Mouse (Mus musculus) MEL (cell line): ENCODE measurements around the gene Ddx25. TPM values are rescaled to one million over a fixed set of nuclear protein-coding genes. Genes with fewer than 3 reads are reported as not detected.
A peak's percentile ranks its signal among the peaks of the same experiment; 100 is the strongest.

ENCODE experiments used
- DNase-seq: peaks from one replicate; pipeline ENCODE4 v3.0.0; 2011; ENCODE audit warnings: low read depth, low spot score
- H3K27ac ChIP-seq: 2 replicates; pipeline ENCODE4 v1.5.1; 2012; ENCODE audit warnings: low read depth, mild to moderate bottlenecking, control low read depth, low read length, moderate library complexity; ENCODE audit not compliant: control insufficient read depth
- H3K27me3 ChIP-seq, 2 experiments: fragments of 150-350 bp in 1 of 2; sonication (generic) in 1 of 2; 2 replicates each; pipeline ENCODE4 v1.6.1; 2012; ENCODE audit warnings: low read length in 2 of 2, mild to moderate bottlenecking in 2 of 2, improper control_type of control experiment in 1 of 2, moderate library complexity in 1 of 2; ENCODE audit not compliant: insufficient read depth in 2 of 2, control insufficient read depth in 1 of 2
- H3K36me3 ChIP-seq, 2 experiments: 2 replicates each; pipeline ENCODE4 v1.6.1; 2012 to 2014; ENCODE audit warnings: low read length in 2 of 2, improper control_type of control experiment in 1 of 2, inconsistent platforms in 1 of 2, mild to moderate bottlenecking in 1 of 2; ENCODE audit not compliant: insufficient read depth in 2 of 2, control insufficient read depth in 1 of 2
- H3K4me1 ChIP-seq, 2 experiments: fragments of 150-350 bp in 1 of 2; sonication (generic) in 1 of 2; 2 replicates each; pipeline ENCODE4 v1.6.1; 2012; ENCODE audit warnings: low read length in 2 of 2, improper control_type of control experiment in 1 of 2, mild to moderate bottlenecking in 1 of 2; ENCODE audit not compliant: insufficient read depth in 2 of 2, control insufficient read depth in 1 of 2
- H3K4me3 ChIP-seq, 2 experiments: fragments of 150-350 bp in 1 of 2; sonication (generic) in 1 of 2; 2 replicates each; pipeline ENCODE4 v1.5.1; 2012; ENCODE audit warnings: low read depth in 2 of 2, low read length in 2 of 2, mild to moderate bottlenecking in 2 of 2, moderate library complexity in 2 of 2, control low read depth in 1 of 2, improper control_type of control experiment in 1 of 2; ENCODE audit not compliant: control insufficient read depth in 1 of 2, insufficient read depth in 1 of 2
- H3K79me2 ChIP-seq: 2 replicates; pipeline ENCODE4 v1.6.1; 2012; ENCODE audit warnings: mild to moderate bottlenecking, low read length, moderate library complexity; ENCODE audit not compliant: control insufficient read depth, poor library complexity, insufficient read depth
- H3K9ac ChIP-seq: 2 replicates; pipeline ENCODE4 v1.6.1; 2012; ENCODE audit warnings: low read depth, mild to moderate bottlenecking, control low read depth, low read length, moderate library complexity; ENCODE audit not compliant: control insufficient read depth, poor library complexity, severe bottlenecking
- H3K9me3 ChIP-seq: fragments of 150-350 bp; sonication (generic); replicated peaks from 2 replicates; pipeline ENCODE4 v1.6.1; 2012; ENCODE audit warnings: mild to moderate bottlenecking, low read length, improper control_type of control experiment, moderate library complexity; ENCODE audit not compliant: insufficient read depth
- BHLHE40 ChIP-seq: IDR thresholded peaks from 2 replicates; pipeline ENCODE4 v1.6.1; 2012; ENCODE audit warnings: low read depth, mild to moderate bottlenecking, inconsistent platforms, low read length, improper control_type of control experiment, borderline replicate concordance
- CHD2 ChIP-seq: IDR thresholded peaks from 2 replicates; pipeline ENCODE4 v1.6.1; 2011; ENCODE audit warnings: low read length, improper control_type of control experiment
- ELF1 ChIP-seq: IDR thresholded peaks from 2 replicates; pipeline ENCODE4 v1.6.1; 2014; ENCODE audit warnings: low read depth, mild to moderate bottlenecking, inconsistent platforms, low read length, improper control_type of control experiment, moderate library complexity
- EP300 ChIP-seq, 2 experiments: IDR thresholded peaks; 2 replicates each; pipeline ENCODE4 v1.6.1; 2011; ENCODE audit warnings: improper control_type of control experiment in 2 of 2, low read length in 2 of 2, low read depth in 1 of 2, mild to moderate bottlenecking in 1 of 2
- KAT2A ChIP-seq: conservative IDR thresholded peaks from 2 replicates; pipeline ENCODE4 v1.6.1; 2012; ENCODE audit warnings: low read depth, low read length, improper control_type of control experiment, inconsistent platforms
- MAFK ChIP-seq: IDR thresholded peaks from 2 replicates; pipeline ENCODE4 v1.6.1; 2011; ENCODE audit warnings: low read depth, mild to moderate bottlenecking, low read length, improper control_type of control experiment, borderline replicate concordance
- MEF2A ChIP-seq: IDR thresholded peaks from 2 replicates; pipeline ENCODE4 v1.6.1; 2014; ENCODE audit warnings: low read depth, mild to moderate bottlenecking, inconsistent platforms, low read length, improper control_type of control experiment; ENCODE audit not compliant: poor library complexity, insufficient replicate concordance, severe bottlenecking; ENCODE audit errors: extremely low read depth
- MXI1 ChIP-seq: IDR thresholded peaks from 2 replicates; pipeline ENCODE4 v1.6.1; 2011; ENCODE audit warnings: mild to moderate bottlenecking, low read depth, low read length, improper control_type of control experiment
- NELFE ChIP-seq: IDR thresholded peaks from 2 replicates; pipeline ENCODE4 v1.6.1; 2011; ENCODE audit warnings: low read depth, low read length, improper control_type of control experiment
- POLR2A ChIP-seq, 2 experiments: IDR thresholded peaks; 2 replicates each; pipeline ENCODE4 v1.6.1; 2011 to 2012; ENCODE audit warnings: low read length in 2 of 2, mild to moderate bottlenecking in 2 of 2, control low read depth in 1 of 2, improper control_type of control experiment in 1 of 2, low read depth in 1 of 2, moderate library complexity in 1 of 2; ENCODE audit not compliant: control insufficient read depth in 1 of 2, insufficient read depth in 1 of 2, poor library complexity in 1 of 2
- POLR2AphosphoS2 ChIP-seq: IDR thresholded peaks from 2 replicates; pipeline ENCODE4 v1.6.1; 2011; ENCODE audit warnings: low read length, improper control_type of control experiment
- SIN3A ChIP-seq: IDR thresholded peaks from 2 replicates; pipeline ENCODE4 v1.6.1; 2012; ENCODE audit warnings: low read length, improper control_type of control experiment, inconsistent platforms
- TCF12 ChIP-seq: IDR thresholded peaks from 2 replicates; pipeline ENCODE4 v1.6.1; 2014; ENCODE audit warnings: low read depth, mild to moderate bottlenecking, inconsistent platforms, low read length, improper control_type of control experiment, moderate library complexity
- UBTF ChIP-seq: IDR thresholded peaks from 2 replicates; pipeline ENCODE4 v1.6.1; 2012; ENCODE audit warnings: low read depth, mild to moderate bottlenecking, inconsistent platforms, low read length, improper control_type of control experiment, moderate library complexity, borderline replicate concordance; ENCODE audit not compliant: insufficient read depth
- USF1 ChIP-seq: IDR thresholded peaks from 2 replicates; pipeline ENCODE4 v1.6.1; 2014; ENCODE audit warnings: low read depth, mild to moderate bottlenecking, inconsistent platforms, low read length, improper control_type of control experiment, moderate library complexity
- USF2 ChIP-seq, 2 experiments: IDR thresholded peaks; 2 replicates each; pipeline ENCODE4 v1.6.1; 2011 to 2012; ENCODE audit warnings: improper control_type of control experiment in 2 of 2, low read length in 2 of 2, borderline replicate concordance in 1 of 2, inconsistent platforms in 1 of 2, low read depth in 1 of 2, mild to moderate bottlenecking in 1 of 2; ENCODE audit not compliant: insufficient read depth in 1 of 2
- ZMIZ1 ChIP-seq: IDR thresholded peaks from 2 replicates; pipeline ENCODE4 v1.6.1; 2012; ENCODE audit warnings: low read depth, mild to moderate bottlenecking, inconsistent platforms, low read length, improper control_type of control experiment, moderate library complexity
- ZNF384 ChIP-seq: IDR thresholded peaks from 2 replicates; pipeline ENCODE4 v1.6.1; 2012; ENCODE audit warnings: low read depth, mild to moderate bottlenecking, inconsistent platforms, low read length, improper control_type of control experiment
- polyA plus RNA-seq, 2 experiments: library from polyadenylated mRNA; stranded (reverse) in 1 of 2; unstranded in 1 of 2; fragments of >175 nt in 1 of 2; fragments of >200 nt in 1 of 2; gene quantifications; 2 replicates each; pipeline versions ENCODE4 v1.2.1 to v1.2.4; 2012; ENCODE audit warnings: low replicate concordance in 2 of 2, low read depth in 1 of 2; ENCODE audit not compliant: insufficient read length in 2 of 2, insufficient read depth in 1 of 2, missing spikeins in 1 of 2
- total RNA-seq: library from RNA; depleted of rRNA; stranded (reverse); fragments of 300-350 nt; gene quantifications from 2 replicates; pipeline ENCODE4 v1.2.3, GENCODE M21; 2012

Gene Ddx25
- total and polyA plus RNA-seq, 3 experiments, result 0.35 TPM; not detected in 1

DNA sequence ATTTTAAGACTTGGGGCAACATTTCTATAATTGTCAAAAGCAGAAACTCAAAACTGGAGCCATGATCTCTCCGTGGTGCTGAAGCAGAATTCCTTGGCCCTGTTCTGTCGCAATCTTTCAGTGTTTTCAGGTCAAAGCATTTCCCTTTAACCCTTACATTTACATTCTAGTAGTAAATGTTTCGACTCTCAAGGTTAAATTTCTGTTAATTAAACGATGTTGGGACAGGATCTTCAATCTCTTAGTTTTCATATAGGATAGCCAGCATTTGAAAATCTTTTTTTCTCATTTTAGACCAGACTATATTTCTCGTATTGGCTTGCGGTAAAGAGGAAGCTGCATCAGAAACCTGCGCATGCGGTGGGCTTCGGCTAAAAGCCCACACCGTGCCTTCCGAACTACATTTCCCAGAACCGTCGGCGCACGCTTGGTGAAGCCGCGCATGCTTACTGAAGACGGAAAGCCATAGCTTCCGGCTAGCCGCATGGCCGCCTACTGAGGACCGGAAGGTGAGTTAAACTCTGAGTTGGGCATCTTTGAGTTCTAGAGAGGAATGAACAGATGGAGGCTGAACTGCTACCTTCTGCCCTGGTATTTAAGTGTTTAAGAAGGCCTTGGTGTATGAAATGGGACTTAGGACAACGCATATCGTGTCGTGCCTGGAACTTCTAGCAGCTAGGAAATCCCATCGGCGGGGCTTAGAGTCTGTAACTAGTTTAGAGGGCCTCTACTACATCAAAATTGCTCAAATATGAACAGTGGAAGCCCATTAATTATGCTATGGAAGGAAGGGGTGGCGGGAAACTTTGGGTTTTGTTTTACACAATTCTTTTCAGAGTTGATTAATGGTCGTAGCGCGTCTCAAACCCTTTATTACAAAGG, 922 bp upstream of the Ddx25 start (continued):
- TF ChIP-seq ZNF384 (no peak), CHD2 (0 out of 2 replicates have a peak, but pooled peaks have one; percentile 10), SIN3A (peak; percentile 89), NELFE (peak; percentile 92), MAFK (no peak), KAT2A (peak; percentile 94), UBTF (no peak), MXI1 (peak; percentile 89), TCF12 (peak; percentile 76), EP300 (IDR thresholded peaks at IDR 0.05; ENCODE audit: low read depth in 1 of 2, low read length in 2 of 2) (no peak), ELF1 (peak; percentile 93), BHLHE40 (no peak), USF1 (no peak), POLR2AphosphoS2 (peak; percentile 59; the same call in 1 of the 2 replicates), ZMIZ1 (peak; percentile 69), POLR2A (IDR thresholded peaks at IDR 0.05; ENCODE audit: control insufficient read depth in 1 of 2, insufficient read depth in 1 of 2, low read depth in 1 of 2, low read length in 2 of 2, poor library complexity in 1 of 2) (peak; percentile 67 to 95)

- TF ChIP-seq MXI1, result no peak
- TF ChIP-seq USF2 (IDR thresholded peaks at IDR 0.05; ENCODE audit: borderline replicate concordance in 1 of 2, insufficient read depth in 1 of 2, low read depth in 1 of 2, low read length in 2 of 2), result no peak
- TF ChIP-seq MEF2A, result no peak
- TF ChIP-seq, all 39 proteins: peak for 0
- Histone ChIP-seq H3K79me2 (peaks cover 14% of the 10 kb centered on the region), H3K9ac (no peak overlapping the region), H3K27me3 (peaks cover 0 to 11% of the 10 kb centered on the region in 2 experiments), H3K36me3 (peaks cover 4 to 18% of the 10 kb centered on the region in 2 experiments; a peak in 3 of 4 replicates), H3K9me3 (no peaks in the 10 kb centered on the region), H3K27ac (no peak overlapping the region), H3K4me1 (peaks cover 0 to 9% of the 10 kb centered on the region in 2 experiments; a peak in 2 of 4 replicates), H3K4me3 (no peak overlapping the region)
- no peak for DNase-seq
Measured at GRCm38 (mm10) chr9:35556494-35557102, 1.7 kb downstream of the Ddx25 start.
